Mouse (Mus musculus): ENCODE data around the gene Aanat.
"Not testable (repeated sequence)": the region's sequence is repeated elsewhere in the genome, so short reads cannot be mapped to it uniquely, and the experiment has no call there.

Aanat gene

GRCm38 (mm10) chr11:116604097-116604496, 17.9 kb downstream of the Aanat start:
- intact Hi-C loops (cut with DNase I): no loop called here

DNA sequence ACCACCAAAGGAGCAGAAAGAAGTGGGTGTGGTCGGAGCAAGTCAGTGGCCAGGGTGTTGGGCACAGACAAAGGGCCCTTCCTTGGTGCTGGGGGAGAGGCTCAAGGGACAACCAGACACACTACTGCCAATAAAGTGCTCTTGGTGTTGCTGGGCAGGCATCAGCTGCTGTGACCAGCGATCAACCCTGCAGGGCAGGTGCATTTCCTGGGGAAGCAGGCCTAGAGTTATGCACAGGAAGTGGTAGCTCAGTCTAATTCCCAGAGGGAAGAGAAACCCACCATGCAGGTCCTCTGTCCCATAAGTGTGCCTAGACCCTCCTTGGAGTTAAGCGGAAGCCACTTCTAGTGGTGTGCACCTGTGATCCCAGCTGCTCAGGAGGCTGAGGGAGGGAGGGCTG, 21.5 kb downstream of the Aanat start:
- intact Hi-C loops (cut with DNase I): no loop called here

DNA sequence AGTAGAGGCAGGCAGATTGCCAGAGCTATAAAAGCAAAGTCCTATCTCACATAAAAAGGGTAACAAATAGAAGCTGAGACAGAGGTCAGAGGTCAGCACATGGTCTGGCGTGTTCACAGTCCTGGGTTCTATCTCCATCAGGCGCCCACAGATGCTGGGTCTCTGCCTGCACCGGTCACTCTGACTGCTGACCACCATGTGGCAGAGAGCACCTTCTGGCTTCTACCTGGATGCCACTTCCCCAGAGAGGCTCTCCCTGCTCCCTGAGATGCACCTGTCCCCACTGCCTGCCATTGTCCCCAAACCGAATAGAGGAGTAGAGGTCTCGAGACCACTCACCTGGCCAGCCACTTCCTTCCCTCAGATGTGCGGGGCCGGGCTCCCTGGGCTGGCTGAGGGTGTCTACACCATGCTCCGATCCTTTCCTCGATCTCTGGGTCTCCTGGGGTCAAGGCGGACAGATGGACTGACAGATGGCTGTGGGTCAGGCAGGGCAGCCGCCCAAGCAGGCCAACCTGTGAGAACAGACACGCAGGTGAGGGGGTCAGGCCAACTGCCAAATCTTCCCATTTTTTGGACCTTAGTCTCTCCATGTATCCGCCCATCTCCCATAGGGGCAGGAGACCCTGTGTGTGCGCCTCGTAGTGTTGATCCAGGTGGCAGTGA, 23.9 kb downstream of the Aanat start:
- intact Hi-C loops (cut with DNase I): no loop called here

GRCm38 (mm10) chr11:116611168-116611567, 24.9 kb downstream of the Aanat start:
- intact Hi-C loops (cut with DNase I): not testable (repeated sequence)

DNA sequence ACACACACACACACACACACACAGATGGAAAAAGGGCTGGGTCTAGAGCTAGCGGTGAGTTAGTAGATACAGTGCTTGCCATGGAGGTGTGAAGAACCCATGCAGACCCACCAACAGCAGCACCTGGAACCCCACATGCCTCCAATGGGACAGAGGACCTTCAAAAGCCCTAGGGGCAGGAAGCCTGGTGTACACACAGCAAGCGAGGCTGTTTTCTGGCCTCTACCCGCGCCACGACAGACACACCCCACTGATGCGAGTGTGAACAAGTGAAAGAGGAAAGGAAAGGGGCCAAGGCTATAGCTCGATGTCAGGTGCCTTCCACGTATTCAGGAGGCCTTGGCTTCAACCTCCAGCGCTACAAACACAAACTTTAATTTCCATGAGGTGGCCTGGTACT, 25.7 kb downstream of the Aanat start:
- intact Hi-C loops (cut with DNase I): no loop called here

GRCm38 (mm10) chr11:116612554-116612953, 26.3 kb downstream of the Aanat start:
- intact Hi-C loops (cut with DNase I): no loop called here

DNA sequence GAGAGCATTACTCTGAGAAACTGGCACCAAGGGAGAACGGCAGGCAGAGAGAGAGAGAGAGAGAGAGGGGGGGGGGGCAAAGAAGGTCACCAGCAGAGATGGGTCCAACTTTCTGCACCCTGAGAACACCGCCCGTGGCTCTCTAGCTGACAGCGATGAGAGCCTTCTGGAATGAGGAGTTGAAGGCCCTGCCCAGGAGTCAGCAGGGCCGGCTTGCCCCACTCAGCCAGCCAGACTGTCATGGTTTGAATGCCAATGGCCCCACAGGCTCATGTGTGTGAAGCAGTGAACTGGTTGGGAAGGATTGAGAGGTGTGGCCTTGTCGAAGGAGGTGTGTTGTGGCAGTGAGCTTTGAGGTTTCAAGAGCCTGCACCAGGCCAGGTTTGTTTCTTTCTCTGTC, 27.0 kb downstream of the Aanat start:
- intact Hi-C loops (cut with DNase I): no loop called here

GRCm38 (mm10) chr11:116615735-116616437, 29.7 kb downstream of the Aanat start:
- intact Hi-C loops (cut with DNase I): no loop called here

- intact Hi-C loops (cut with DNase I): no loop called here
These were observed 30.3 kb downstream of the Aanat start for GRCm38 (mm10) chr11:116616438-116617118.

DNA sequence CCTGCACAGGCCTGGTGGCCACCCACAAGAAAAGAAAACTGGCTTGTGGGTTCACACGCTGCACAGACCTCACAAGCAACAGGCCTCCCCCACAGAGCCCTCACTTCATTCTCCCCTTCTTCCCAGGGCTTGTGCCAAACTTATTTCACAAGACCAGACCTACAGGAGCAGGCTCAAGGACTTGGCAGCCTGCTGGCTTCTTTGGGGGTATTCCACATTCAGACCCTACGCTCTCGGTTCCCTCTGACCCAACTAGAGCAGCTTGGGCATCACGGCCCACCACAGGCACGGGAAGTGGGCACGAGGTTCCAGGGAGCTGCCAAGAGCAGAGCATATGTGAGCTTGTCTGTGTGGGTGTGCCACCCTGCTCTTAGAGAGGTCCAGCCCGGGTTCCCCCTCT, 31.4 kb downstream of the Aanat start:
- intact Hi-C loops (cut with DNase I): no loop called here

GRCm38 (mm10) chr11:116618666-116619065, 32.4 kb downstream of the Aanat start:
- intact Hi-C loops (cut with DNase I): no loop called here

- intact Hi-C loops (cut with DNase I): no loop called here
These were observed 32.9 kb downstream of the Aanat start for GRCm38 (mm10) chr11:116619156-116619555.

DNA sequence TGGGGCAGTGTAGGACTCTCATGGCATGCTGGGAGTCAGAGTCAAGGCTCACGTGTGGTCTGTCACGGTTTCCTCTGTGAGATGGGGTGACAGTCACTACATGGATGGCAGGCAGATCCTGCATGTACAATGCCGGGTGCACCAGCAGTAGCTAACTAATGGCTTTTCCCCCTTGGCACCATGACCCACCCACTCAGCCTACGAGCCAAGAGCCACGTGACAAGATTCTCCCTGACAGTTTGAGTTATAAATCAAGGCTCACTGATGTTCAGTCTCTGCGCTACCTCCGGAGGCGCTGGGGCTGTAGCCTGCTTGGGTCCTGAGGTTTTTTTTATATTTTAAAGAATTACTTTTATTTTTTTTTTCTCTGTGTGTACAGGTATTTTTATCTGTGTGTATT, 33.3 kb downstream of the Aanat start:
- intact Hi-C loops (cut with DNase I): no loop called here

GRCm38 (mm10) chr11:116620073-116620472, 33.8 kb downstream of the Aanat start:
- intact Hi-C loops (cut with DNase I): no loop called here

- intact Hi-C loops (cut with DNase I): no loop called here
These were observed 34.5 kb downstream of the Aanat start for GRCm38 (mm10) chr11:116620559-116621253.

DNA sequence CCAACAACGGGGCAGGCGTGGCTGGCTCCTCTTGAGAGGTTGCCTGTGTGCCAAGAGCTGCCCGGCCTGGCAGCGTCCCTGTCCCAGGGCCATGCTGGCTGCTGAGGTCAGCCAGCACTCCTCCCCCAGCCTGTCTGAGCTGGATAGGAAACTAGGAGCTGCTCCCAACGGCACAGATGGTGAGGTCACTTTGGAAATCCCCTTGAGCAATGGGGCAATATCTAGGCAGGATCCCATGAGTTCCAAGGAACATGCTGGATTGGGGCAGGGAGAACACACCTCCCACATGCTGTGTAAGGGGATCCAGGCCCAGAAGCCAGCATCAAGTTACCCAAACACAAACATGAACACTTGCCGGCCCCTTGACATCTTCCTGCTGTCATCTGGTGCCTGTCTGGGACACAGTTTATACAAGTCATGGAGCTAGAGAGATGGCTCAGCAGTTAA, 35.0 kb downstream of the Aanat start:
- intact Hi-C loops (cut with DNase I): no loop called here

DNA sequence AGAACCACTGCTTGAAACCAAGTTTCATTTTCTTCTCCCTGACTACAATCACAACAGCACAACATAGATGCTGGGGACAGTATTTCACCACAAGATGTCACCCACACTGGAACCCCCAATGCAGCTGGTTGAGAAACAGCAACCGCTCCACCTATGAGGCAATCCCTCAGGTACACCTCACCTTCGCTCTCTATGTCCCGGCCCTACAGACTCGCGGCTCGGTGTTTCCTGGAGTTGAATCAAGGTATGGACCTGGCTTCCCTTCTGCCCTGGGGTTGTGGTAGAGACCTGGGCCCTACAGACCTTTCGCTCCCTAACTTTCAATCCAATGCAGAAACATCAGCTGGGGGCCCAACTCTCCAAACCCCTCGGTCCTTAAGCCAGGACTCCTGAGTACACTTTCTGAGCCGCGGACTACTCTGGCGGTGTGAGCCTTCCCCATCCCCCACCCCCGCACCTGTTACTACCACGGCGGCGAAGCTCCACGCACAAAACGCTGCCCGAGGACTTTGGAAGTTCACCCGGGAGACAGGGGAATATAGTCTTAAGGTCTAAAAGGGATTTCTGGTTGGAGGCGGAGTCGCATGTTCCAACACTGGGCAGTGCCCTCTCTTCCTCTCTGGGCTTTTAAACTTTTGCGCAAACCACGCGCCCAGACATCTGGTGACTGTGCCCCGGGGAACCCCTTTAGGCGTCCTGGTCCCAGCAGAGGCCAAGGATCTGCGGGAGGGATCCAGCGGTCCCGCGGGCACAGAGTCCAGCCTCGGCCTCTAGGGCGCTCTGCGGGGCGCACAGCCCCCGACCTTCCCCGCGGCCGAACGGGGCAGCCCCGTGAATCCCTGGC, 37.3 kb downstream of the Aanat start:
- intact Hi-C loops (cut with DNase I): no loop called here

DNA sequence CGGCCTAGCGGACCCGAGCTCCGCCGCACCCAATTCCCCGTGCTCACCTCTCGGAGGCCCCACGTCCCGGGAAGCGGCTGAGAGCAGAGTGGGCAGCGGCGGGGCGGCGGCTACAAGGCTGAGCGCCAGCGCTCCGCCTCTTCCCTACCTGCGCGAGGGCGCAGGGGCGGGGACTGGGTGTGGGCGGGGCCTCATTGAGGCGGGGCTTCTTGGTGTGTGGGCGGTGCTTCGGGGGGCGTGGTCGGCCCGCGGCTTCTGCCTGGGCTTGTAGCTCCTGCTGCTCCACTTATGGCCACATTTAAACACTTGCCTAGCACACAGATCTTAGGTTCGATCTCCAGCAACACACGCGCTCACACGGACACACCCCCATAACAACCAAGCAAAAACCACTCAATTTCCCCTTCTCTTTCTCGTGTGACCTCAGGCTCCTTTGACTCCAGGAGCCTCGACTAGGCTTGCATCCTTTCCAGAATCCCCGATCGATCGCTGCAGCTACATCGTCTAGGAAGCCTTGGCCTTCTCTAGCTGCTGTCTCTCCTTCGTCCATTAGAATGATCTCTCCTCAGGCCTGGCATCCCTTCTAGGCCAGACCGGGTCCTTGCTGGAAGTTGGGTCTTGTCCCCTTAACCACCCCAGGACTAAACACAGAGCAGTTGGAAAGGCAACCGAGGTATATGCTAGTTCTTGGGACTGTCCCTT, 38.0 kb downstream of the Aanat start:
- intact Hi-C loops (cut with DNase I): no loop called here

DNA sequence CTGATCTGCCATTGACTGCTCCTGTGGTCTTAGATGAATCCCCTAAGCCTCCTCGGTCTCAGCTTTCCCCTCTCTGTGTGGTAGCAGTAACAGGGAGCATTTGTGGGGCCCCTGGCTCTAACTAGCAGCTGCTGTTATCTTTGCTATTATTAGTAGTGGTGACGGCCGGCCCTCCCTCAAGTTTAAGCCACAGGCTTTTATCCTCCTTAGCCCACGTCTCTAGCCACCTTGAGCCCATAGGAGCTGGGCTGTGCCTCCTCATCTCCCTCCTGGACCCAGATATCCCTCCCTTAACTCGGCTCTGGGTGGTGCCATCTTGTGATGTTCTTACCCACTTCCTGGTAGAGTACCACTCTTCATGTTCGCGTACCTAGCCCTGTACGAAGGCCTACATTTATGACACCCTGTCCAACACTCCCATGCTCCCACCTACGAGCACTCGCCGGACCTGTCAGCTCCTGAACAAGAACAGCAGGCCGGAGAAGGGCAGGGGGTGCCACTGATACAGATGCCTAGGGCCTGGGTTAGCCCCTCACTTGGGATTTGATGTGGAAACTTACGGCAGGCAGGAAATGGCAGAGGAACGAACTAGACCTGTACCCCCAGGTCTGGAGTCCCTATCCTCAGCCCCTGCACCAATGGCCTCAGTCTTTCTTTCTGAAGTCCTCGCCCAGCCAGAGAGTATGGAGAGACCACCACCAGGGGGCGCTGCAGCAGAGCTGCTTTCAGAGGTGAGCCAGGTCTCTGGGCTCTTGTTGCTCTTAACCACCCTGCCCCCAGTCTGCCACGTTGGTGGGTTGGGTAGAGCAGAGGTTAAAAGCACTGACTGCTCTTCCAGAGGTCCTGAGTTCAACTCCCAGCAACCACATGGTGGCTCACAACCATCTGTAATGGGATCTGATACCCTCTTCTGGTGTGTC, 39.1 kb downstream of the Aanat start:
- intact Hi-C loops (cut with DNase I): no loop called here
